Mouse (Mus musculus) gastrocnemius, postnatal 25 days (tissue): ENCODE data around the gene Selenof. TPM values are rescaled to one million over a fixed set of nuclear protein-coding genes. Genes with fewer than 3 reads are reported as not detected.

Source experiments
- DNase-seq: peaks from one replicate; pipeline ENCODE4 v3.0.0; 2022
- long read RNA-seq, 2 experiments: library from polyadenylated mRNA; stranded (forward); transcript quantifications; one replicate each; pipeline ENCODE4 v2.0.0; 2021
- total RNA-seq, 2 experiments: library from RNA; stranded (reverse); gene quantifications; 1 replicate in 1 of 2; 2 replicates in 1 of 2; pipeline ENCODE4 v1.2.3; 2021

The Selenof gene
- 100 to 1,000 TPM; 106 to 122 TPM for total RNA-seq
- long read RNA-seq, experiment 1, transcript Selenof-201 (5 exons, 1,514 nt): major isoform, 59 of 66 reads
- long read RNA-seq, experiment 1, partial matches to known transcripts: 3 of 66 reads
- long read RNA-seq, experiment 1, other reads (novel, unspliced or antisense): 4 of 66 reads
- long read RNA-seq, experiment 2, transcript Selenof-201 (5 exons, 1,514 nt): major isoform, 67 of 72 reads
- long read RNA-seq, experiment 2, partial matches to known transcripts: 2 of 72 reads
- long read RNA-seq, experiment 2, other reads (novel, unspliced or antisense): 3 of 72 reads

DNA sequence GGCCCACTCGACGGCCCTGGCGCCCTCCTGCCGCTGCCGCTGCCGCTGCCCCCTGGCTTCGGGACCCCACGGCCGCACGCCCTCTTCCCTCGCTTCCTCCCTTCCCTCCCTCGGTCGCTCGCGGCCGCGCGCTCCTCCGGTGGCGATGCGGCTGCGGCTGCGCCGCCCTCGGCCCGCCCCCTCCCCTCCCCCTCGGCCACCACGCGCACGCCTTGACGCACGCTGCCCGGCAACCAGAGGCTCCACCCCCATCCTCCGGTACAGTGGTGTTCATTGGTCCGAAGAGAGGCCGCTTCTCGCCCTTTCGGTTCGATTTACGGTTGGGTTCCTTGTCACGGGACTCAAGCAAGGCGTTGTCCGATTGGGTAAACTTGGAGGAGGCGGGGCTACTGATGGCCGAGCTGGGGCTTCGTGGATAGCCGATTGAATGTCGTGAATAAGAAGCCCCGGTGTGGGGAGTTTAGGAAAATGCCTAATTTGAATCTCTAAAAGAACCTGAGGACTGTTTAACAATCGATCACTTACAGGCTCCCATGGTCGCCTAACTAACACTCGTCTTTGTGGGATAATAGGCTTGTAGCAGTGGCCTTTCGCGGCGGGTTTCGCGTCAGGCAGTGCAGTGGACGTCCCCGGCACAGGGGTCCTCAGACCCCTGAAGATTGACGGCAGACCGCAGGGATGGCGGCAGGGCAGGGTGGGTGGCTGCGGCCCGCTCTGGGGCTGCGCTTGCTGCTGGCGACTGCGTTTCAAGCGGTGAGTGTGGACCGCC is at the start of gene Selenof, which contains the start of gene Hs2st1:
TSS of gene Selenof (plus strand) at position 258 of the 769 bp plus-strand sequence.
TSS of gene Hs2st1 (minus strand) at position 135 of the 769 bp plus-strand sequence.
- peak; percentile 98 for DNase-seq

DNA sequence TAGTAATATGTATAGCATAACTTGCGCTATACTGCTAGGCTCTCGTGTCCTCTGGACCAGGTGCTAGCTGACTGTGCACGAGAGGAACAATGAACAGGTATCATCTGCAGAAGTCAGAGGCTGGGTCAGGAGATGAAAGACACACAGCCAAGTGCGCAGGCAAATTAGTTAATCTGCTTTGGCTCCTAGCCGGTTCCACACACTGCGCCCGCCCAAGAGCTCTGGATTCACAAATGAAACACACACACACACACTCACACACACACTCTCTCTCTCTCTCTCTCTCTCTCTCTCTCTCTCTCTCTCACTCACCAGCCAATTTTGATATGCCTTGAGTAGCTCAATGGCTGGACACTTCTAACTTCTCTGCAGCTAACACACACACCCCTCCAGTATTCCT is 42.2 kb upstream of the Selenof start:
- DNase-seq: no peak

DNA sequence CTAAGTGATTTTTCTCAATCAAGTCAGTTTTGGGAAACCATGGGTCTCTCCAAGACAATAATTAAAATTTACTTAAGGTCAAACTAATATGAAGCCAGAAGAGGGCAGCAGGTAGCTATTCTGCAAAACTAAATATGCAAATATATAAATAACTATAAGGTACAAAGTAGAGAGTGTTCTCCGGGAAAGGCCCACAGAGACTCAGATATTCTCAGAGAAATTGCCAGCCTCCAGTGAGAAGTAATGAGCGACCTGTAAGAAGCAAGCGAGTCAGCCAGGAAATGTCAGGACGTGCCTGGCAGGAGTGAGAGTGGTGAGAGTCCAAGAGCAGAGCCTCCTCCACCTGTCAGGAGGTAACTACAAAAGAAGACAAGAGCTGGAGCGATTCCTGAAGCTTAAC is 39.1 kb upstream of the Selenof start:
- DNase-seq: no peak

DNA sequence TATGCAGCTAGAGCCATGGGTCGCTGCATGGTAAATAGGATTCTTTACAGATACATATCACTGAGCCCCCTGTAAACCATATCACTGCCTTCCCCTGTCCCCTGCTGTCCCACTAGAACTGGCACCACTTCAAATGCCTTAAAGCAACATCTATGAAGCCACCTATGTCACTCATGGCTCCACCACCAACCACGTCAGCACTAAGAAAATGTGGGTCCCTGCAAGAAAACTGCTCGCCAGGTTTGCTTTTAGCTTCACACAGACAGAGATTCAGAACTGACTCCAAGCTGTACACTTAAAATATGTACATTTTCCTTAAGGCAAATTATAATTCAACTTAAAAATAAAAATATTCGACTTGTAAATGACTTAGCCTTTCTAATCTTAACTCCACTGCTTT is 35.0 kb upstream of the Selenof start:
- DNase-seq: no peak

DNA sequence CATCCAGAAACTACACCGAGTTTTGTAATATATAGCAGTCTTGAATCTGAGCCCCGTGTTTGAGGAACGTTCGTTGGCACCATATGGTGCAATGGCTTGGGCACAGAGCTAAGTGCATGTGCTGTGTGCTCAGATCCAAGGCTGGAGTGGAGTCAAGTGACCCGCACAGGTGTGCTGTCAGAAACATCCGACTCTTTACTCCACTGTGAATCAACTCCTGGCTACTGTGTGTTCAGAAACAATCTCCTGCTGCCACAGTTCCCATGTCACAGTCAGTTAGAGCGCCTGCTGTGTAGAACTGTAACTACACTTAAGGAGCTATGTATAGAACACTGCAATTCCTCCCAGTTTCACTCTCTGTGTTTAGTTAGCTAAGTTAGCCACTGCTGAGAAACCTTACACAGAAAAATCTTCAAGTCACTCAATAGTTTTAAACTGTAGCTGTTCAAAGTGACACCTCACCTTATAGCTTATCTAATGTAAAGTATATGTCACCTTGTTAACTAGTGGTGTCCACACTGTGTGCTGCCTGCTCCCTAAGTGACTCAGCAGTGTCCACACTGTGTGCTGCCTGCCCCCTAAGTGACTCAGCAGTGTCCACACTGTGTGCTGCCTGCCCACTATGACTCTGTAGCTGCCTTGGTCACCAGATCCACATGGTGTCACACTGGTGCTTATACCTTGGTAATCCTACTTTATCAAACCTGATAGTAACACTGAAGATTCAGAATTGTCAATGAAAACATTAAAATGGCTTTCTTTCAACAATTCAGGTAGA is 32.8 kb upstream of the Selenof start:
- DNase-seq: no peak

DNA sequence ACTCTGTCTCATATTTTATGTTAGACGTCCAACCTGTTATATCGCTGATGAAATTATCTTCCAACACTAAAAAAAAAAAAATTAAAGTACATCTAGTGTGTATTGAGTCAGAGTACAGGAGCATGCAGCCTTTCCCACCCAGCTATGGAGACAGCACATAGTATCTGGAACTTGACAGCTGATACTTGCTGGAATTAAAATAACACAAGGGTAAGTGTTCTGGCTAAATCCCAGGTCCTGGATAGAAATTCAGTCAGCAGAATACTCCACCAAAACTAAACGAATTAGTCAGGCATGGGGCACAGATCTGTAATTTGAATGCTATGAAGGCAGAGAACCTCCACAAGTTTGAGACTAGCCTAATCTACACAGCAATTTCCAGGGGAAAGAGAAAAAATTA is 31.1 kb upstream of the Selenof start:
- no peak for DNase-seq

DNA sequence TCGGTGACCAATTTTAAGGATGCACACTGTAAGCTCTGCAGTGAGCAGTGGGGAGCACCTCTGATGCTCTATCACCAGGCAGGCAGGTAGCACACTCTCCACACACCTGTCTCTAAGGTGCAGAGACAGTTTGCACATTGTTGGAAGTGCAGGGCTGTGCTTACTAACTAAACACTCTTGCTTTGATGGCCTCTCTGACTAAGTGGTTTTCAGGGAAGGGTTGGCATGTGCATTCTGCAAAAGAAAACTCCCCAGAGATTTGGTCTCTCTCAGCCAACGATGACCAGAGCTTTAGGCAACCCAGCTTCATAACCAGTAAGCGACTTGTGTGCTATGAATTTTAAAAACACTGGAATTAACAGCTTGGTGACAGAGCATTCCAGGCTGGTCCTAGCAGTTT is 29.3 kb upstream of the Selenof start:
- DNase-seq: no peak

DNA sequence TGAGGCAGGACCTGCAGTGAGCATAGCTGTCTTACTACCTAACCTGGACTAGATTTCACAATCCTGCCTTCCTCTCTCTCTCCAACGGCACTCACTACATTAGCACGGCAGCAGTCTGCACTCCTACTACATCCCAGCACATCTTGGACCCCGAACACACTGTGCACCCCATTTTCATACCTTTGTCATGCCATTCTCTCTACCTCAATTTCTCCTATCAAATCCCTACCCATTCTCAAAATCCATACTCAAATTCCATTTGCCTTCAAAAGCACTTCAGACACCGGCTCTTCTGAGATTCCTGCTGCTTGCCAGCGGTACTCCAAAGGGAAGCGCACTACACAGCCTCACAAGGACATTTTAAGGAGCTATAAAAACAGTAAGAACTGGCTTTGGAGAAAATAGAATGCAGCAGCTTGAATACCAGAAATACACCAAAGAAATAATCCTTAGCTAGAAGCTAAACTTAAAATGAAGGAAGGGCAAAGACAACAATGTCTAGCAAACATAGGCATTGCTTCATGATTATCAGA is 28.1 kb upstream of the Selenof start:
- DNase-seq: no peak

DNA sequence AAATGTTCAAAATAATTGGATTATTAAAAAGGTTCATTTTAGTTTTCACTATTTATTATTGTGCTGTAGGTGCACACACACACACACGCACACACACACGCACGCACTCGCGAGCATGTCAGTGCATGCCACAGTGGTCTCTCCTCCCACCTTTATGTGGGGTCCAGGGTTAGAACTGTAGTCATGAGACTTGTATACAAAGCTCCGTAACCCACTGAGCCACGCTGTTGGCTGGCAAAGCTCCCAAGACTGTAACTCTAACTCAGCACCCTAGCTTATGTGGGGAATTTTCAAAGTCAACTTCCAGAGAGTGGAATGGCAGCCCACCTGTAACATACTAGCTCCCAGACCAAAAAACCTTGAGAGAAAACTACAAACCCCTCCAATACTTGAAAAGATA is 25.0 kb upstream of the Selenof start:
- no peak for DNase-seq

DNA sequence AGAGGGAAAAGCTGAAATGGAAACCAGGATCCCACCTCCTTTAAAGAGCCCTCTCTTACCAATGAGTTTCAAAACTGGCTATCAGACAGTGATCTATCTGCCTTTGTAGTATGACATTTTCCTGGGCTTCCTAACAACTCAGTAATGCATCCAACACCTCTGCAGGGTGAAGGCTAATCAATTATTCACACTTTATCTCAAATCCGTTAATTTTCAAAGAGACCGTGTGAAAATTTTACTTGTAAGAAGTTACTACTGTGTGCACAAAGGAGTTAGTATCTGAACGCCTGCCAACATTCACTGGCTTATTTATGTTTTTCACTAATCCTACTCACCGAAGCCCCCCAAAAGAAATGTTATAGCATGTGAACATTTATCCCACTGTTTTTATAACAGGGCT is 24.3 kb upstream of the Selenof start:
- DNase-seq: no peak

DNA sequence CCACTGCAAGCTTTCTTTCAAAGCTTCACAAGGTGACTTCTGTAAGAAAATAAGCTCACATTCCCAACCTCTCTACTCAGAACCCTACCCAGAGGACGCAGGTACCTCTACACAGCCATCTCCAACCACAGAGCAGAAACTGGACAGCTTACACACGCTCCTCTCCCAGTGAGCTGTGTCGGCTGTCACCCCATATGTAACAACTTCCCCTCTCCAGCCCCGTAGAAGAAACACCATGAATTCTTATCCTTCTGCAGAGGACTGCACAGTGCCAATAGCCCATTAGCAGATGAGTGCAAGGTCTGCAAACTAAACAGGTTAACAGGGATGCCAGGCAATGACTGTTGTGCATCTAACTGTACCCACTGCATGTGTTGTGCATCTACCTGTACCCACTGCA is 23.6 kb upstream of the Selenof start:
- DNase-seq: no peak

DNA sequence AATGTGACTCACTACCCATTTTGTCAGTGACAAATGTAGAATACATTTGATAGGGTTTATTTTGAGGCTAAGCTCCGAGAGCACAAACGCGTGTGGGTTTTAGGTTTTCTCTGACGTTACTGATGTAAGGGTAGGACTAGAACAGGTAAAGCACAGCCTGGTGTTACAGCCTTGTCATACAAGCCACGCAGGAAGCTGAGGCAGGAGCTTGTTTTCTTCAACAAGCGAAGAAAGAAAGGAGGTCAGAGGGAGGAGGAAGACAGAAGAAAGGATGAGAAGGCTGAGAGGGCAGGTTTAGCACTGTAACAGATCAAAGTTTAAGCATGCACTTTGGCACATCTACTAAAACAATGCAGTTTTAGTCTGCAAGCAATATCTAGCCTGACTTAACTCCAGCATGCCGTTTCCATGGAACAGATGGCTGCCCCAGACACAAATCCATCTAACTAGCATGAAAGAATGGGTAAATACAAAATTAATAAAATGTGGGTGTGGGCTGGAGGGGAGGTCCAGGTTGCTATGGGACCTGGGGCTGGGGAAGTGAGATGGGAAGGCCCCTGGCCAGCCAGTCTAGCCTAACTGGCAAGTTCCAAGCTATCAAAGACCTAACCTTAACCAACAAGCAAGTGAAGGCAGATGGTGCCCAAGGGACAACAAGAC is 21.8 kb upstream of the Selenof start:
- no peak for DNase-seq

DNA sequence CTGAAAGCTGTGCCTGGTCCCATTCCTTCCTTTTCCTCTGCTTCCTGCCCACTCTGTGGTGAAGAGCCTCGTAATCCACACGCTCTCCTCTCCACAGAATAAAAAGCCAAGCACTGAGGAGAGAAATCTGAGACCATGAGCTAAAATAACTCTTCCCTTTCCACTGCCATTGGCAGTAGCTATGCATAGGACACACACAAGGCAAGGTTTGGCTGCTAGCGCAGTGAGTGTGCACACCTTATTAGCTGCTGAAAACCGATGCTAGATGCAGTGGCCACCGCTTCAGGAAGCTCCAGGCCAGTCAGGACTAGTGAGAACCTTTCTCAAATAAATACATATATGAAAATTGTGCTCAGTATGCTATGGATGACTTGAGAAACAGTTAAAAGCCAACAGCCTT is 20.1 kb upstream of the Selenof start:
- peak; percentile 41 for DNase-seq

DNA sequence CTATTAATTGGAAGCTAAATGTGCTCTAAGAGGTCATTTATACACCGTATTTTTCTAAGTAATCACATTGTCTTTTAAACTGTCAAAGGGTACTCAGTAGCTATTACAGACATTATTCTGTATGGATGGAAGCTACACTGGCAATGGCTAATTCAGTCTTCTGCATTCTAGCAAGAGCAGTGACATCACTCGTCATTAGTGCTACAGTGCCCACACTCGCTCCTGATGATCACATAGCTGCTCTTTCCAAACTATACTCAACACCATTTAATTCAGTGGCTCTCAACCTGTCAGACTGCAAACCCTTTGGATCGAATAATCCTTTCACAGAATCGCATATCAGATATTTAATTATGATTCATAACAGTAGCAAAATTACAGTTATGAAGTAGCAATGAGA is 19.4 kb upstream of the Selenof start:
- no peak for DNase-seq

DNA sequence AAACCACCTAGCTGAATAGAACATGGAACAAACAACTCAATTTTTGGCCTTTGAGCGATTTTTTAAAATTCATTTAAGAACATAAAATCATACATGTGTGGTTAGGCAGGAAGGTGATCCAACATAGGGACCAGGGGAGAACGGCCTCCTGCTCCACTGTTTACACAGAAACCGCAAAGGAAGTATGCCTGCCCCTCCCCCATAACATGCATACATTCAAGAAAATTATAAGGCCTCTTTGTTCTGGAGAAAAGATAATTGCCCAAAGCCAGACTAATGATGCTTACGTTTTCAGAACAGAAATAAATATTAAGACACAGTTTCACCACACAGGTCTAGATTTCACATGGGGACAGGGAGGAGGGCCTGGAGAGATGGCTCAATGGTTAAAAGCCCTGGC is 18.7 kb upstream of the Selenof start:
- DNase-seq: no peak

DNA sequence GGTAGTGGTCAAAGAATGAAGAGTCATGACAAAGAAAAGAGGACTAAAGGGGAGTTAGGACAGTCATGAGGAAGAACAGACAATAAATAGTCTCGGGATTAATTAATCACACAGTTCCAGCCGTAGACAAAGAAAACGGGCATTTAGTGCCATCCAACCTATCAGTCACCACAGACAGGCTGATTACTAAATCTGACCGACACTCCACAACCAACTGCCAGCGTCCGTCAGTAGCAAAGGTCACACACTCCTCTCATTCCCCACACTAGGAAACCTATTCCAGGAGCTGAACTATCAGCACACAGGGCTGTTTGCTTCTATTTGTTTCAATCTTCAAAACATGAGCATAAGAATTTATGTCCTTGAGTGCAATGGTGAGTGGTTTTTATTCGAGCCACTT is 16.2 kb upstream of the Selenof start:
- peak; percentile 40 for DNase-seq

DNA sequence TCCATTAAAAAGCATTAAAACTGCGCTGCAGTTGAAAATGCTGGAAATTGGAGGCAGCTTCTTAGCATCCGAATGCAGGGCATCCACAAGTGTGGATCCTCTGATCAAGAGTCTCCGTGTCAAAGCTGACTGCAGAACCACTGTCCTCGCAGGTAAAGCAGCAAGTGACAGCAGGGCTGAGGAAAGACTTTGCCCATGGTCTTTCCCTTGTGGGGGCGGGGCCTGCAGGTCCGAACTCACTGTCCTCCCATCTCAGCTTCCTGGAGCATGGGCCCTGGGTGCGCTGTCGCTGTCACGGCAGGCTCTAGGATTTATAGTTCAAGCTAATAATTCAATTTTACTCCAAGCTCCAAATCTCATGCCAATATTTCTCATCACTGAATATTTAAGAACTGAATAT is 15.6 kb upstream of the Selenof start:
- no peak for DNase-seq

DNA sequence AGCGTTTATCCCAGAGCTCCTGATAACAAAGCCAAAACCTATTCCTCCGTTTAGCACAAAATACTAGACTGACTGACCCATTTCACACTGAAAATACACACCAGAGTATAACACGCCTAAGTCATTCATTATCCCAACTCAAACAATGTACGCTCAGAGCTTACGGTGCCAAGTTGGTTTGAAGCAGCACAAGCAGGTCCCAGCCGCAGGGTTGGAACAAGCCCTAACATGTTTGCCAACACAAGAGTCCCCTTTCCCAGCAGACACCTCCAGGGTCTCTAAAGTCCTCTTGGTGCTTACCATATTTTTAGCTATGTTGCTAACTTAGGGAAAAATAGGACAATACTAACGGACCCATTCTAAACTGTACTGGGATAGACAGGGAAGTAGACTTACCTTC is 15.0 kb upstream of the Selenof start:
- no peak for DNase-seq

DNA sequence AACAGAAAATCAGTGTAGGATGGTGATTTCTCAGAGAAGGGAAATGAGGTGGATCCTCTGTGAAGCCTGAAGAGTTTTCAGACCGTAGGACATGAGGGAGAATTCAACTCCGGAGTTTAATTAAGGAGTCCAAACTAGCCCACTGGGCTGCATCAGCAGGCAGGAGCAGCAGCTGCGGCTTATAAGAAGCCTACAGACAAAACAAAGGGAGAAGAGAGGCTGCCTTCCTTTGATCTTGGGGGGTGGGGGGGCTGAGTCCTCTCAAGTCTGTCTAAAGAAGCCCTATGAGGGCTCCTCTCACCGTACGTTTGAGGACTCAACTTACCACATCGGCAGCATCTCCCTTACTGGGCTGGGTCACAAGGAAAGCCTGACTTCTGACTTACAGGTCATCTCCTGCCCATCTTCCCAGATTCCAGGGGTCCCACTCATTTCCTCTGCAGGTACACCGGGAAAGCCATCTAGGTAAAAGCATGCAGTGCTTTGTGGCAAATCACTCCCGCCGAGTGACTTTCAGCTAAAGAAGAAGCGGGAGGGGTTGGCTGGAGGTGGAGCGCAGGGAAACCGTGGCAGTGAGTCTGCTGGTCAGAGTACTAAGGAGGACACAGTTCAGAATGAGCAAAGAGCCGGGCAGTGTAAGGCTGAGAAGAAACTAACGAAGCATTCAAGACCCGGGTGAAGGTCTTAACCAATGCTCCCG is 13.3 kb upstream of the Selenof start:
- no peak for DNase-seq

DNA sequence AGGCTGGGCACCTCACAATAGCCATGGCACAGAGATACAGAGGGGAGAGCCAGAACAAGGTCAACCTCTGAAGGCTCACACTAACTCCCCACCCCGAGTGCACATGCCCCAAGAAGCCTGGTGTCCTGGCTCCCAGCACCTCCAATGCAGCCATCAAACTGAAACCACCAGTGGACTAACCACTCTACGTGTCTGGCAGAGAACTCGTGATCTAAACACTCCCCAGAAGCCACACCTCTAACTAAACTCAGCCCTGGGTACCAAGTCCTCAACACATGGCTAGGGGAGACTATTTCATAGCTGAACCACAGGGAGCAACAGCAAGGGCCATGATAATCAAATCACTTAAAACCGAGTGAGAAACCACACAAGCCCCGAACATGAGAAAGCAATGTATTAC is 11.8 kb upstream of the Selenof start:
- DNase-seq: no peak

DNA sequence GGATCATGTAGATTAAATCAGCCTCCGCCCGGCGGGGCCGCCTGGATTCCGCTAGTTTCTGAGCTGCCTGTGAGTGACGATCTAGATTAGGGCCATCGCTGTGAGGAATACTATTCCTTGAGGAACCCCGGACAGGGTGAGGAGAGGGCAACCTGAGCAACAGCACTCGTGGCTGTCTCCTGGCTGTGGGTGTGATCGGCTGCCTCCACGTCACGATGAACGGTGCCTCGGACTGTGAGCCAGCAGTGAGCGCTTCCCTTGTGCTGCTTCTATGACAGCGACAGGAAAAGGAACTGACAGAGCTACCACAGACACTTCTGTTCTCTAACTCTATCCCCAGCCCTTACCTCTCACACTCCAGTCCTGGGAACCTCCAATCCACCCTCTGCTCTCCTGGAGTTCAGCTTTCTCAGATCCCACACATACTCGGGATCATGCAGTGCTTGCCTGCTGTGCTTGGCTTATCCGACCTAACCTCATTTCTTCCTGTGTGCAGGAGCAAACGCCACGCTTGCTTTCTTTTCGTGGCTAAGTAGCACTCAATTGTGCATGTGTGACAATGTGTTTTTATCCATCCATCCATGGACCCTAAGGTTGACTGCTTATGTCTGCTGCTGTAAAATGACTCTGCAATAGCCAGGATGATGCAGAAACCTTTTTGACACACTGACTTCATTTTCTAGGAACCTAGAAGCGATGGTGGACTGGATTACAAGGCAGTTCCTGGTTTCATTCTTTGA is 8.4 kb upstream of the Selenof start:
- no peak for DNase-seq
